Mouse (Mus musculus): ENCODE data around the gene Cdh16. TPM values are rescaled to one million over a fixed set of nuclear protein-coding genes. Genes with fewer than 3 reads are reported as not detected.

The Cdh16 gene
- polyA plus RNA-seq, 1 experiment from 2014 or later, result not detected

DNA sequence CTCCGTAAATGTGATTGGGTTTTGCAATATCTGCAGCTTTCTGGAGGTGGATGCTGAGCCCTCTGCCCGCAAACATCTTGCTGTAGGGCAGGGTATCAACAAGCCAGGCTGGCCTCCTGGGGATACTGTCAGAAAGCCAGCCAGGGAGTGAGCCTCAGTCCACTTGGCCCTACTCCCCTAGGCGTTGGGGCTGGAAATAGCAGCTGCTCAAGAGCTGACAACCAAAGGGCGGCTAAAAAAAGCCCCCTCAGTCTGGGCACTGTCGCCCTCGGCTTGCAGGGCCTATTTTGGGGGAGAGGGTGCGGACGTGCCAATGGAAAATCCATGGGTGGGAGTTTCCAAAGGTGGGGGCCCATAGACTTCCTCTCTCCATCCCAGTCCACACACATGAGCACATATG is 15.0 kb downstream of the Cdh16 start:
- no peak overlapping the region for H3K4me3 ChIP-seq (ENCODE audit: low read depth, low read length)
- TF ChIP-seq CTCF (IDR thresholded peaks at IDR 0.05; ENCODE audit: low read depth), result no peak
- no peak for ATAC-seq
- no peaks in the 10 kb centered on the region for H3K4me1 ChIP-seq (replicated peaks; ENCODE audit: control insufficient read depth, insufficient read depth, low read length)
- no peak overlapping the region for H3K9ac ChIP-seq (ENCODE audit: low read depth, low read length)
- no peak overlapping the region for H3K4me2 ChIP-seq (replicated peaks; ENCODE audit: low read depth)
- no peak overlapping the region for H3K27ac ChIP-seq (ENCODE audit: low read depth, low read length)
- H3K27me3 ChIP-seq (replicated peaks; ENCODE audit: control insufficient read depth, insufficient read depth, low read length), result no peaks in the 10 kb centered on the region
- no peaks in the 10 kb centered on the region for H3K9me3 ChIP-seq (ENCODE audit: control insufficient read depth)
- H3K36me3 ChIP-seq (ENCODE audit: control insufficient read depth, insufficient read depth), result no peaks in the 10 kb centered on the region
- 84% methylated on average over 8 of the region's 8 CpGs for WGBS

DNA sequence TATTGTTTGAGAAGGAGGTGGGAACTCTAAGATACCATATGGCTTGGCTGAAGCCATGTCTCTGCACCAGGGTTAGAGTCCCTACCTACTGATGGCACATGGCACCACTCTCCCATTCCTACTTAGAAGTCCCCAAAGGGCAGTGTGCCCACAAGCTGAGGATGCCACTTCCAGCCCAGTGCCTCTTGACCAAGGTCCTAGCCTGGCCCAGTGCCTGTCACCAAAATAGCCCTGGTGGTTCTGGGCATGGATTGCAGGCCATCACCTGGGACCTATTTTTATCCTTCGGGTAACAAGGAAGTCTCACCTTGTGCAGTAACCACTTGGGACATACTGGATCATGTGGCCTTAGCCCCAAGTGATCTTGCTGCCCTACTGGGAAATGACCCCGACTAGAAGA is 16.3 kb downstream of the Cdh16 start:
- Histone ChIP-seq H3K9ac (ENCODE audit: low read depth, low read length) (no peak overlapping the region), H3K27ac (ENCODE audit: low read depth, low read length) (no peak overlapping the region), H3K27me3 (replicated peaks; ENCODE audit: control insufficient read depth, insufficient read depth, low read length) (no peaks in the 10 kb centered on the region), H3K4me3 (ENCODE audit: low read depth, low read length) (no peak overlapping the region), H3K9me3 (ENCODE audit: control insufficient read depth) (no peaks in the 10 kb centered on the region), H3K4me1 (replicated peaks; ENCODE audit: control insufficient read depth, insufficient read depth, low read length) (no peaks in the 10 kb centered on the region), H3K4me2 (replicated peaks; ENCODE audit: low read depth) (no peak overlapping the region), H3K36me3 (ENCODE audit: control insufficient read depth, insufficient read depth) (no peaks in the 10 kb centered on the region)
- no peak for TF ChIP-seq CTCF (IDR thresholded peaks at IDR 0.05; ENCODE audit: low read depth)
- no peak for ATAC-seq
- WGBS, result 71% methylated on average over 2 of the region's 2 CpGs

DNA sequence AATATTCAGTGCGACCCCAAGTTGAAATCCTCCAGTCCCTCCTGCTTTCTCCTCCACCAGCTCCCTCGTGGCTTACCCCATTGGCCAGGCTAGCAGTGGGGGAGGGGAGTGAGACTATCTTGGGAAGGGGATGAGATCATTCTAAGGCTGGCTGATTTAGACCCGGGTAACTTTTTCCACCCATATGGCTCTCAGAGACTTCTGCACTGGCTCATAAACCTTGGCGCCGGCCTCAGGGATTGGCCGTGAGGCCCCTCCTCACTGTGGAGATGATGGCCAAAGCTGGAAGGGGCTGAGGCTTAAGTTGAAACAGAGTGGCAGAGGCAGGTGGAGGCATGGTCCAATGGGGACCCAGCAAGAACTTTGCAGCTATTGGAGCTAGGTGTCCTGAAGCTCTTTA is 17.9 kb downstream of the Cdh16 start:
- Histone ChIP-seq H3K36me3 (ENCODE audit: control insufficient read depth, insufficient read depth) (no peaks in the 10 kb centered on the region), H3K4me2 (replicated peaks; ENCODE audit: low read depth) (no peak overlapping the region), H3K27ac (ENCODE audit: low read depth, low read length) (no peak overlapping the region), H3K4me1 (replicated peaks; ENCODE audit: control insufficient read depth, insufficient read depth, low read length) (peaks cover 5% of the 10 kb centered on the region; the same call in 1 of the 2 replicates), H3K4me3 (ENCODE audit: low read depth, low read length) (no peak overlapping the region), H3K9ac (ENCODE audit: low read depth, low read length) (no peak overlapping the region), H3K27me3 (replicated peaks; ENCODE audit: control insufficient read depth, insufficient read depth, low read length) (no peaks in the 10 kb centered on the region), H3K9me3 (ENCODE audit: control insufficient read depth) (no peaks in the 10 kb centered on the region)
- ATAC-seq, result no peak
- no peak for TF ChIP-seq CTCF (IDR thresholded peaks at IDR 0.05; ENCODE audit: low read depth)
- WGBS, result 36% methylated on average over 6 of the region's 6 CpGs

DNA sequence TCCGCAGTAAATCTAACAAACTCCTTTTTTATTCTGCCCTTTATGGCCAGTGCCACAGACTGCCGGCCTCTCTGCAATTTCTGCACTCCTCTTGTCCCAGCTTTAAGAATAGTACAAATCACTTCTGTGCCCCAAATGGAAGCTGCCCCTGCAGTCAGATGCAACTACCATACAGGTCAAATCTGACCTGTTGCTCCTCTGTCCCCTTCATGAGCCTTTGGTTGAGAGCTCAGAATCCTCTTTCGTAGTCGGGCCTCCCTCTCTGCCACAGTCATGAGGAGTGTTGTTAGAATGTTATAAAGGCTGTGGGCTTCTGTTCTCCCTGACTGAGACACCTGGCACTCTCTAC is 21.0 kb downstream of the Cdh16 start:
- 75% methylated on average over 4 of the region's 4 CpGs for WGBS
- Histone ChIP-seq H3K27ac (ENCODE audit: low read depth, low read length) (no peak overlapping the region), H3K4me2 (replicated peaks; ENCODE audit: low read depth) (no peak overlapping the region), H3K4me3 (ENCODE audit: low read depth, low read length) (no peak overlapping the region), H3K9ac (ENCODE audit: low read depth, low read length) (no peak overlapping the region), H3K9me3 (ENCODE audit: control insufficient read depth) (no peaks in the 10 kb centered on the region), H3K36me3 (ENCODE audit: control insufficient read depth, insufficient read depth) (no peaks in the 10 kb centered on the region), H3K4me1 (replicated peaks; ENCODE audit: control insufficient read depth, insufficient read depth, low read length) (peaks cover 5% of the 10 kb centered on the region; the same call in 1 of the 2 replicates), H3K27me3 (replicated peaks; ENCODE audit: control insufficient read depth, insufficient read depth, low read length) (no peaks in the 10 kb centered on the region)
- no peak for ATAC-seq
- TF ChIP-seq CTCF (IDR thresholded peaks at IDR 0.05; ENCODE audit: low read depth), result no peak

DNA sequence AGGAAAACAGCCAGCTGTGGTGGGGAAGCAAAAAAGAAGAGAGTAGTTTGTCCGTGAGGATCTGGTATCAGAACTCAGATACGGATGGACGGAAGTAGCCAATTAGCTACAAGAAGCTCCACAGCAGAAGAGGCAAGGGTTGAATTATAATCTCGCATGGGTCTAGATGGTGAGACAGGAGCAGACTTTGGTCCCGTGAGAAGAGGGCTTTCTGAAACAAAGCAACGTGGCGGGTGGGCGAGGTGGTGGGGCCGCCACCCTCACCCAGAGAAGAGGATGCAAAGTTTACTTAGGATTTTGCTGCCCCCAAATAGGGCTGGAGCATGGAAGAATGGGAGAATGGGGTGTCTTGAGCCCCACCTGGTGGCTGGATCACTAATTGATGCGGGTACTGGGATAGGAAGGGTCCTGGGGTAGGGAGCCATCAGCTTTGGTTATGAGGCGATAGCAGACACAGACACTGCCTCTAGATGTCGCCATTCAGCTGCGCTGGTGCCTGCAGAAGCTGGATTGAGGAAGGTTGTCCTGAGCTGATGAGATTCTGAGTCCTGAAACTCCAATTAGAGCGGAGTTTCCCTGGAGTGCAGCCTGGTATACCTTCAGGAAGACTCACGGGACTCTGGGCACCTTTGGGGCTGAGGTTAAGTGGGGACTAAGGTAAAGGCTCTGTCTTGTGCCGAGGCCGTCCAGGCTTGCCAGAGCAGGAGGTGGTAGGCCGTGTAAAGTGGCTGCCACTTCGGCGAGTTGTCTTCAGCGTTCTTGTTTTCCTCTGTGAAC is 21.5 kb downstream of the Cdh16 start:
- Histone ChIP-seq H3K4me3 (ENCODE audit: low read depth, low read length) (peak overlapping the region; percentile 21), H3K9ac (ENCODE audit: low read depth, low read length) (0 out of 2 replicates have a peak overlapping the region, but pooled peaks have one; percentile 17), H3K9me3 (ENCODE audit: control insufficient read depth) (no peaks in the 10 kb centered on the region), H3K27ac (ENCODE audit: low read depth, low read length) (no peak overlapping the region), H3K4me2 (replicated peaks; ENCODE audit: low read depth) (peak overlapping the region; percentile 59), H3K27me3 (replicated peaks; ENCODE audit: control insufficient read depth, insufficient read depth, low read length) (no peaks in the 10 kb centered on the region), H3K36me3 (ENCODE audit: control insufficient read depth, insufficient read depth) (no peaks in the 10 kb centered on the region), H3K4me1 (replicated peaks; ENCODE audit: control insufficient read depth, insufficient read depth, low read length) (peaks cover 5% of the 10 kb centered on the region; the same call in 1 of the 2 replicates)
- peak; percentile 71 for ATAC-seq
- WGBS, result 23% methylated on average over 21 of the region's 21 CpGs
- TF ChIP-seq CTCF (IDR thresholded peaks at IDR 0.05; ENCODE audit: low read depth), result peak; percentile 98

DNA sequence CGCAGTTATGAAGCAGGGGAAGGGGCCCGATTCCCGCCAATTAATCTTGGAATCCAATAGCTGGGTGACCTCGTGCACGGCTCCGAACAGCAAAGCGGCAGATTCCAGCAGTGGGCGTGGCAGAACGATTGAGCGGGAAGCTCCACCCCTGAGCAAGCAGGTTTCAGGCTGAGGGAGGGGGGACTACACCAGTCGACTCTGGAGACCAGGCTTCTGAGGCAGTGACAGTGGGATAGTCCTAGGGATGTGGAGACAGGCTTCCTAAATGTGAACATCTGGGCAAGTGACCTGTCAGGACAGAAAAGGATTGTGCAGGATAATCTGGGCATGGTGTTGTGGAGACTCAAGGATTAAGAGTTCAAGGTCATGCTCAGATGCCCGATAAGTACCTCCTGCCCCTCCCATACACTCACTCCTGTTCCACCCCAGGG is 22.2 kb downstream of the Cdh16 start:
- no peak for TF ChIP-seq CTCF (IDR thresholded peaks at IDR 0.05; ENCODE audit: low read depth)
- no peak for ATAC-seq
- WGBS, result under 1% methylated on average over 12 of the region's 12 CpGs
- Histone ChIP-seq H3K4me1 (replicated peaks; ENCODE audit: control insufficient read depth, insufficient read depth, low read length) (peaks cover 5% of the 10 kb centered on the region; the same call in 1 of the 2 replicates), H3K4me3 (ENCODE audit: low read depth, low read length) (peak overlapping the region; percentile 21), H3K27ac (ENCODE audit: low read depth, low read length) (no peak overlapping the region), H3K9ac (ENCODE audit: low read depth, low read length) (no peak overlapping the region), H3K9me3 (ENCODE audit: control insufficient read depth) (no peaks in the 10 kb centered on the region), H3K36me3 (ENCODE audit: control insufficient read depth, insufficient read depth) (no peaks in the 10 kb centered on the region), H3K27me3 (replicated peaks; ENCODE audit: control insufficient read depth, insufficient read depth, low read length) (no peaks in the 10 kb centered on the region), H3K4me2 (replicated peaks; ENCODE audit: low read depth) (peak overlapping the region; percentile 59)
